In the genomic region with DNA sequence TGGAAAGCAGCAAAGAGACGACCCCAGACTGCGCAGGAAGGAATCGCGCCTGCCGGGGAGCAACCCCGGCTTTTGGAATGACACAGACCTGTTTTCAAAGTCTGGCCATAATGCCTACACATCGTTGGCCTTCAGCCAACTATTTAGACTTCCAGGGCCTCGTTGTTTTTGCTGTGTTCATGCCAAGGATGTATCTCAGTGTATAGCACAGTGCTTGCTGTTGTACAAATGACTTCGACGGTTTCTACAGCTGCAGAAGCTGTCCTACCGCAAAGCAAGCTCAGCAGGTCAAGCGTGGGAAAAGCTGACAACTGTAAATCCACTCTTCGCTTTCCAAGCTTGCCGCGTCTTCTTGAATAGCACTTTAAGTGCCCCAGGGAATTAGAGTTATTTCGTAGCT, we compare ENCODE assay signal across 24 mouse cellular contexts.
DNase-seq lines count a peak whose midpoint lies in the region; ATAC-seq lines count a peak whose summit lies in the region.
"Had no signal": no experiment of that assay in that cellular context is flagged by ENCODE, and none has a peak within 500 bp of the region (broad histone marks: within the 10 kb centered on the region; RNA-seq: fewer than 3 reads in every experiment).

No protein-coding gene starts in this region.

- WGBS in hindbrain, embryonic 16.5 days, result 72% methylated on average over 16 of the region's 16 CpGs
- WGBS in hindbrain, embryonic 11.5 days, result 81% methylated on average over 16 of the region's 16 CpGs
- WGBS in kidney, embryonic 16.5 days, result 51% methylated on average over 16 of the region's 16 CpGs
- WGBS in midbrain, embryonic 14.5 days, result 91% methylated on average over 16 of the region's 16 CpGs
- WGBS in midbrain, embryonic 15.5 days, result 84% methylated on average over 16 of the region's 16 CpGs

- H3K36me3 ChIP-seq in hindbrain, embryonic 16.5 days (ENCODE audit: control insufficient read depth, insufficient read depth, low read length), result no peaks in the 10 kb centered on the region
- no peaks in the 10 kb centered on the region for H3K36me3 ChIP-seq in hindbrain, embryonic 11.5 days (ENCODE audit: control insufficient read depth, insufficient read depth, low read length)
- H3K36me3 ChIP-seq in kidney, embryonic 16.5 days (ENCODE audit: insufficient read depth, low read length), result no peaks in the 10 kb centered on the region
- no peaks in the 10 kb centered on the region for H3K36me3 ChIP-seq in midbrain, embryonic 14.5 days (ENCODE audit: control insufficient read depth, insufficient read depth, low read length)
- H3K36me3 ChIP-seq in midbrain, embryonic 15.5 days (replicated peaks), result no peaks in the 10 kb centered on the region
- H3K36me3 ChIP-seq: embryonic facial prominence, embryonic 15.5 days; forebrain, embryonic 10.5 days; heart, embryonic 10.5 days had no signal

- no peak overlapping the region for H3K4me3 ChIP-seq in hindbrain, embryonic 16.5 days (ENCODE audit: low read length)
- no peak overlapping the region for H3K4me3 ChIP-seq in hindbrain, embryonic 11.5 days (ENCODE audit: low read depth, low read length)
- H3K4me3 ChIP-seq in kidney, embryonic 16.5 days (ENCODE audit: low read length), result no peak overlapping the region
- H3K4me3 ChIP-seq in midbrain, embryonic 14.5 days (replicated peaks; ENCODE audit: low read depth, low read length), result no peak overlapping the region
- no peak overlapping the region for H3K4me3 ChIP-seq in midbrain, embryonic 15.5 days
- H3K4me3 ChIP-seq: embryonic facial prominence, embryonic 15.5 days; erythroblast, embryonic 14.5 days; forebrain, embryonic 10.5 days; heart, embryonic 10.5 days had no signal

- H3K4me1 ChIP-seq in hindbrain, embryonic 16.5 days (ENCODE audit: control insufficient read depth, insufficient read depth, low read depth, low read length), result no peaks in the 10 kb centered on the region
- H3K4me1 ChIP-seq in hindbrain, embryonic 11.5 days (replicated peaks; ENCODE audit: control insufficient read depth, insufficient read depth, low read length), result no peaks in the 10 kb centered on the region
- H3K4me1 ChIP-seq in kidney, embryonic 16.5 days (ENCODE audit: insufficient read depth, low read length), result no peaks in the 10 kb centered on the region; the same call in 1 of the 2 replicates
- no peaks in the 10 kb centered on the region for H3K4me1 ChIP-seq in midbrain, embryonic 14.5 days (ENCODE audit: control insufficient read depth, insufficient read depth, low read length)
- no peaks in the 10 kb centered on the region for H3K4me1 ChIP-seq in midbrain, embryonic 15.5 days
- H3K4me1 ChIP-seq: embryonic facial prominence, embryonic 15.5 days had no signal

- H3K9me3 ChIP-seq in hindbrain, embryonic 16.5 days (ENCODE audit: control insufficient read depth, low read length), result no peaks in the 10 kb centered on the region
- no peaks in the 10 kb centered on the region for H3K9me3 ChIP-seq in hindbrain, embryonic 11.5 days (ENCODE audit: control insufficient read depth, low read length)
- H3K9me3 ChIP-seq in kidney, embryonic 16.5 days (ENCODE audit: low read length), result no peaks in the 10 kb centered on the region
- no peaks in the 10 kb centered on the region for H3K9me3 ChIP-seq in midbrain, embryonic 14.5 days (ENCODE audit: control insufficient read depth, low read length)
- no peaks in the 10 kb centered on the region for H3K9me3 ChIP-seq in midbrain, embryonic 15.5 days
- H3K9me3 ChIP-seq: embryonic facial prominence, embryonic 15.5 days; forebrain, embryonic 10.5 days; heart, embryonic 10.5 days had no signal

- ATAC-seq in hindbrain, embryonic 16.5 days, result peak; percentile 34; the same call in 1 of the 2 replicates
- no peak for ATAC-seq in hindbrain, embryonic 11.5 days (ENCODE audit: low FRiP score)
- ATAC-seq in kidney, embryonic 16.5 days (ENCODE audit: low FRiP score, low TSS enrichment), result peak; percentile 67; the same call in 1 of the 2 replicates
- no peak for ATAC-seq in midbrain, embryonic 14.5 days (ENCODE audit: low FRiP score, low TSS enrichment)
- no peak for ATAC-seq in midbrain, embryonic 15.5 days (replicated peaks)
- ATAC-seq: activated CD4-positive, CD25-positive, alpha-beta regulatory T cell, adult 4 months; forebrain, embryonic 16.5 days; Patski had no signal

- no peak overlapping the region for H3K27ac ChIP-seq in hindbrain, embryonic 16.5 days (ENCODE audit: low read depth, low read length)
- H3K27ac ChIP-seq in hindbrain, embryonic 11.5 days (ENCODE audit: low read depth, low read length), result no peak overlapping the region
- H3K27ac ChIP-seq in kidney, embryonic 16.5 days (ENCODE audit: low read length), result no peak overlapping the region
- no peak overlapping the region for H3K27ac ChIP-seq in midbrain, embryonic 14.5 days (replicated peaks; ENCODE audit: low read depth, low read length)
- no peak overlapping the region for H3K27ac ChIP-seq in midbrain, embryonic 15.5 days
- H3K27ac ChIP-seq: embryonic facial prominence, embryonic 15.5 days; forebrain, embryonic 10.5 days; heart, embryonic 10.5 days; hindbrain, embryonic 14.5 days had no signal

- no peaks in the 10 kb centered on the region for H3K27me3 ChIP-seq in hindbrain, embryonic 16.5 days (replicated peaks; ENCODE audit: control insufficient read depth, insufficient read depth, low read length)
- no peaks in the 10 kb centered on the region for H3K27me3 ChIP-seq in hindbrain, embryonic 11.5 days (ENCODE audit: control insufficient read depth, insufficient read depth, low read length)
- no peaks in the 10 kb centered on the region for H3K27me3 ChIP-seq in kidney, embryonic 16.5 days (ENCODE audit: insufficient read depth, low read length)
- no peaks in the 10 kb centered on the region for H3K27me3 ChIP-seq in midbrain, embryonic 14.5 days (ENCODE audit: control insufficient read depth, insufficient read depth, low read length)
- H3K27me3 ChIP-seq in midbrain, embryonic 15.5 days (replicated peaks), result no peaks in the 10 kb centered on the region
- H3K27me3 ChIP-seq: CH12.LX; embryonic facial prominence, embryonic 15.5 days; Patski had no signal

- no peak for DNase-seq in hindbrain, embryonic 11.5 days (ENCODE audit: low spot score)
- no peak for DNase-seq in kidney, postnatal 25 days
- peak; percentile 4 for DNase-seq in midbrain, embryonic 14.5 days
- no peak for DNase-seq in layer of hippocampus, adult 9-10 months (ENCODE audit: low spot score)
- DNase-seq: adrenal gland, postnatal 14 days; cerebellum, adult 18-20 months; cerebellum, adult 9-11 months; cerebellum, postnatal 36 days; gastrocnemius, postnatal 10 days; heart, adult 18-20 months; heart, postnatal 10 days; heart, postnatal 4 days had no signal

- H3K9ac ChIP-seq in hindbrain, embryonic 16.5 days (ENCODE audit: low read depth, low read length), result no peak overlapping the region
- no peak overlapping the region for H3K9ac ChIP-seq in hindbrain, embryonic 11.5 days (ENCODE audit: low read depth, low read length)
- no peak overlapping the region for H3K9ac ChIP-seq in kidney, embryonic 16.5 days (replicated peaks; ENCODE audit: low read length)
- no peak overlapping the region for H3K9ac ChIP-seq in midbrain, embryonic 14.5 days (replicated peaks; ENCODE audit: low read length)
- no peak overlapping the region for H3K9ac ChIP-seq in midbrain, embryonic 15.5 days
- H3K9ac ChIP-seq: embryonic facial prominence, embryonic 15.5 days; hindbrain, embryonic 14.5 days had no signal

- no peak overlapping the region for H3K4me2 ChIP-seq in hindbrain, embryonic 16.5 days (ENCODE audit: low read length)
- no peak overlapping the region for H3K4me2 ChIP-seq in hindbrain, embryonic 11.5 days (replicated peaks; ENCODE audit: low read depth, low read length)
- no peak overlapping the region for H3K4me2 ChIP-seq in kidney, embryonic 16.5 days (replicated peaks; ENCODE audit: low read depth, low read length)
- no peak overlapping the region for H3K4me2 ChIP-seq in midbrain, embryonic 14.5 days (ENCODE audit: low read length)
- no peak overlapping the region for H3K4me2 ChIP-seq in midbrain, embryonic 15.5 days
- H3K4me2 ChIP-seq: embryonic facial prominence, embryonic 15.5 days; hindbrain, embryonic 14.5 days had no signal

Comparison
In these comparisons a context has a peak if more than half of its experiments do, and no peak if none do; other contexts are left out.
1. ATAC-seq: peak in hindbrain, embryonic 16.5 days (single experiment) and kidney, embryonic 16.5 days (single experiment); none in hindbrain, embryonic 11.5 days (single experiment), midbrain, embryonic 14.5 days (single experiment) and midbrain, embryonic 15.5 days (single experiment).